8 mouse cellular contexts compared by ENCODE assay signal in the genomic region with DNA sequence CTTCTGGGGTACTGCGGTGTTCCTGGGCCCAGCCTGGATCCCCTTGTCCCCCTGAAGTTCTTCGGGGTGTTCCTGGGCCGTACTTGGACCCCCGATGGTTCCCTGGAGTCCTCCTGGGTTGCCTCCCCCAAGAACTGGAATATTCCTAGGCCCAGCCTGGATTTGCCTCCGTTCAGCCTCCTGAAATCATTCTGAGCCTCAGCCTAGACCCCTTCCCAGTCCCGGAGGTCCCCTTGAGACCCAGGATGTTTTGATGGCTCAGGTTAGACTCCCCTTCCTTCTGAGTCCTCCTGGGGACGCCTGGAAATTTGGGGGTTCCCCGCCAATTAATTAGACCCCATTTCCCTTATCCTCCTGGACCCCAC. TPM values are rescaled to one million over a fixed set of nuclear protein-coding genes. Genes with fewer than 3 reads are reported as not detected.
A peak's percentile ranks its signal among the peaks of the same experiment; 100 is the strongest.
DNase-seq lines count a peak whose midpoint lies in the region; ATAC-seq lines count a peak whose summit lies in the region.

No protein-coding gene starts in this region.

- H3K9me3 ChIP-seq in kidney, embryonic 16.5 days (ENCODE audit: low read length): no peaks in the 10 kb centered on the region
- no peaks in the 10 kb centered on the region for H3K9me3 ChIP-seq in embryonic facial prominence, embryonic 10.5 days
- no peaks in the 10 kb centered on the region for H3K9me3 ChIP-seq in hindbrain, embryonic 16.5 days (ENCODE audit: control insufficient read depth, low read length)
- no peaks in the 10 kb centered on the region for H3K9me3 ChIP-seq in midbrain, embryonic 16.5 days (replicated peaks; ENCODE audit: control insufficient read depth, low read length, poor library complexity, severe bottlenecking)

- H3K27ac ChIP-seq in kidney, embryonic 16.5 days (ENCODE audit: low read length): peak overlapping the region; percentile 91
- H3K27ac ChIP-seq in embryonic facial prominence, embryonic 10.5 days (replicated peaks): peak overlapping the region; percentile 88
- peak overlapping the region; percentile 82 for H3K27ac ChIP-seq in hindbrain, embryonic 16.5 days (ENCODE audit: low read depth, low read length)
- H3K27ac ChIP-seq in midbrain, embryonic 16.5 days (ENCODE audit: low read length): peak overlapping the region; percentile 81

- H3K4me3 ChIP-seq in kidney, embryonic 16.5 days (ENCODE audit: low read length): peak overlapping the region; percentile 96
- H3K4me3 ChIP-seq in embryonic facial prominence, embryonic 10.5 days: peak overlapping the region; percentile 80
- peak overlapping the region; percentile 93 for H3K4me3 ChIP-seq in hindbrain, embryonic 16.5 days (ENCODE audit: low read length)
- H3K4me3 ChIP-seq in midbrain, embryonic 16.5 days (ENCODE audit: low read depth, low read length): peak overlapping the region; percentile 99

- H3K36me3 ChIP-seq in kidney, embryonic 16.5 days (ENCODE audit: insufficient read depth, low read length): peaks cover 4% of the 10 kb centered on the region
- H3K36me3 ChIP-seq in embryonic facial prominence, embryonic 10.5 days (replicated peaks): no peaks in the 10 kb centered on the region; the same call in 1 of the 2 replicates
- H3K36me3 ChIP-seq in hindbrain, embryonic 16.5 days (ENCODE audit: control insufficient read depth, insufficient read depth, low read length): no peaks in the 10 kb centered on the region
- no peaks in the 10 kb centered on the region for H3K36me3 ChIP-seq in midbrain, embryonic 16.5 days (ENCODE audit: control insufficient read depth, insufficient read depth, low read length)

- peak overlapping the region; percentile 73 for H3K4me2 ChIP-seq in kidney, embryonic 16.5 days (replicated peaks; ENCODE audit: low read depth, low read length)
- peak overlapping the region; percentile 85 for H3K4me2 ChIP-seq in hindbrain, embryonic 16.5 days (ENCODE audit: low read length)
- peak overlapping the region; percentile 92 for H3K4me2 ChIP-seq in midbrain, embryonic 16.5 days (ENCODE audit: low read length)

- 0 out of 2 replicates have a peak, but pooled peaks have one; percentile 2 for ATAC-seq in kidney, embryonic 16.5 days (ENCODE audit: low FRiP score, low TSS enrichment)
- no peak for ATAC-seq in hindbrain, embryonic 16.5 days
- ATAC-seq in midbrain, embryonic 16.5 days: no peak; the same call in none of the 2 replicates
- no peak for ATAC-seq in erythroid progenitor cell, adult 5-6 weeks (replicated peaks; ENCODE audit: low FRiP score, poor library complexity, severe bottlenecking)

- no peak for DNase-seq in kidney, postnatal 14 days
- DNase-seq in embryonic facial prominence, embryonic 10.5 days (ENCODE audit: low spot score): no peak
- no peak for DNase-seq in thymus, postnatal 36 days
- no peak for DNase-seq in yolk sac, embryonic 10.5 days (ENCODE audit: low spot score)

- peaks cover 60% of the 10 kb centered on the region for H3K4me1 ChIP-seq in kidney, embryonic 16.5 days (ENCODE audit: insufficient read depth, low read length)
- peaks cover 33% of the 10 kb centered on the region for H3K4me1 ChIP-seq in embryonic facial prominence, embryonic 10.5 days
- peaks cover 29% of the 10 kb centered on the region for H3K4me1 ChIP-seq in hindbrain, embryonic 16.5 days (ENCODE audit: control insufficient read depth, insufficient read depth, low read depth, low read length)
- H3K4me1 ChIP-seq in midbrain, embryonic 16.5 days (ENCODE audit: control insufficient read depth, insufficient read depth, low read length): peaks cover 23% of the 10 kb centered on the region

- peak overlapping the region; percentile 99 for H3K9ac ChIP-seq in kidney, embryonic 16.5 days (replicated peaks; ENCODE audit: low read length)
- peak overlapping the region; percentile 99 for H3K9ac ChIP-seq in hindbrain, embryonic 16.5 days (ENCODE audit: low read depth, low read length)
- H3K9ac ChIP-seq in midbrain, embryonic 16.5 days (ENCODE audit: low read depth, low read length): peak overlapping the region; percentile 98

- 16% methylated on average over 8 of the region's 8 CpGs for WGBS in kidney, embryonic 16.5 days
- WGBS in embryonic facial prominence, embryonic 10.5 days: 17% methylated on average over 8 of the region's 8 CpGs
- WGBS in hindbrain, embryonic 16.5 days: 17% methylated on average over 8 of the region's 8 CpGs
- WGBS in midbrain, embryonic 16.5 days: 24% methylated on average over 8 of the region's 8 CpGs

- H3K27me3 ChIP-seq in kidney, embryonic 16.5 days (ENCODE audit: insufficient read depth, low read length): no peaks in the 10 kb centered on the region
- peaks cover 18% of the 10 kb centered on the region; the same call in 1 of the 2 replicates for H3K27me3 ChIP-seq in embryonic facial prominence, embryonic 10.5 days (replicated peaks; ENCODE audit: low read depth, poor library complexity, severe bottlenecking)
- no peaks in the 10 kb centered on the region for H3K27me3 ChIP-seq in hindbrain, embryonic 16.5 days (replicated peaks; ENCODE audit: control insufficient read depth, insufficient read depth, low read length)
- no peaks in the 10 kb centered on the region for H3K27me3 ChIP-seq in midbrain, embryonic 16.5 days (ENCODE audit: control insufficient read depth, insufficient read depth, low read depth, low read length)

RNA-seq across cellular contexts. Expression of gene Agpat3, which starts 0.4 kb away (rescaled TPM):
- polyA plus RNA-seq in kidney, embryonic 16.5 days (2015; fragmentation: Nextera tagmentation; extraction: Ambion mirVana): 48.2 and 81.9 TPM in 2 replicates
- polyA plus RNA-seq in embryonic facial prominence, embryonic 10.5 days (2016; fragmentation: Nextera tagmentation; extraction: Ambion mirVana): 32.8 and 39.8 TPM in 2 replicates
- polyA plus RNA-seq in hindbrain, embryonic 16.5 days (2015; fragmentation: Nextera tagmentation; extraction: Ambion mirVana): 44.0 and 70.1 TPM in 2 replicates
- polyA plus RNA-seq in midbrain, embryonic 16.5 days (2015; fragmentation: Nextera tagmentation; extraction: Ambion mirVana): 61.4 and 66.3 TPM in 2 replicates
- total RNA-seq in erythroid progenitor cell, adult 5-6 weeks (2015; ENCODE audit: low replicate concordance): 16.6 and 24.7 TPM in 2 replicates
- total RNA-seq in erythroid progenitor cell, adult 5-6 weeks (2017; ENCODE audit: low replicate concordance): 10.5 and 14.0 TPM in 2 replicates
